Mouse (Mus musculus): Measurements from ENCODE around the gene Mettl27. TPM values are rescaled to one million over a fixed set of nuclear protein-coding genes. Genes with fewer than 3 reads are reported as not detected.

The Mettl27 gene
- polyA plus RNA-seq, 2 experiments = 7.9 to 14.4 TPM

- Histone ChIP-seq H3K27ac (no peak overlapping the region), H3K36me3 (replicated peaks; ENCODE audit: control insufficient read depth, insufficient read depth, low read depth) (no peaks in the 10 kb centered on the region), H3K4me3 (ENCODE audit: insufficient read depth in 1 of 2, low read depth in 2 of 2, low read length in 2 of 2) (peak overlapping the region in 1 of 2 experiments; percentile 21; a peak in 1 of 4 replicates), H3K4me1 (replicated peaks; ENCODE audit: control insufficient read depth in 2 of 2, insufficient read depth in 2 of 2, low read length in 1 of 2) (0 out of 4 replicates have a peak, but pooled peaks cover 0 to 3% of the 10 kb centered on the region in 2 experiments), H3K4me2 (ENCODE audit: low read depth) (peak overlapping the region; percentile 42), H3K9ac (replicated peaks) (no peak overlapping the region), H3K9me3 (ENCODE audit: control insufficient read depth, low read length) (no peaks in the 10 kb centered on the region), H3K27me3 (ENCODE audit: control insufficient read depth, insufficient read depth, low read length) (peaks cover 61% of the 10 kb centered on the region)
- TF ChIP-seq EP300 (IDR thresholded peaks at IDR 0.05; ENCODE audit: low read depth) (no peak), CTCF (IDR thresholded peaks at IDR 0.05; ENCODE audit: low read depth) (no peak)
- 5% methylated on average over 79 of the region's 79 CpGs for WGBS (ENCODE audit: insufficient replicate concordance)
- DNase-seq (ENCODE audit: low read depth in 3 of 3, low spot score in 3 of 3) = no peak
- ATAC-seq (ENCODE audit: insufficient read depth) = no peak
These were observed 54.4 kb downstream of the Mettl27 start for GRCm38 (mm10) chr5:134986298-134987268.

GRCm38 (mm10) chr5:134989166-134989565 lies 57.0 kb downstream of the Mettl27 start:
- Histone ChIP-seq H3K9me3 (ENCODE audit: control insufficient read depth, low read length) (no peaks in the 10 kb centered on the region), H3K4me1 (replicated peaks; ENCODE audit: control insufficient read depth in 2 of 2, insufficient read depth in 2 of 2, low read length in 1 of 2) (0 out of 4 replicates have a peak, but pooled peaks cover 0 to 2% of the 10 kb centered on the region in 2 experiments), H3K4me3 (ENCODE audit: insufficient read depth in 1 of 2, low read depth in 2 of 2, low read length in 2 of 2) (no peak overlapping the region), H3K9ac (replicated peaks) (no peak overlapping the region), H3K27me3 (ENCODE audit: control insufficient read depth, insufficient read depth, low read length) (peaks cover 57% of the 10 kb centered on the region), H3K36me3 (replicated peaks; ENCODE audit: control insufficient read depth, insufficient read depth, low read depth) (no peaks in the 10 kb centered on the region), H3K4me2 (ENCODE audit: low read depth) (no peak overlapping the region), H3K27ac (no peak overlapping the region)
- DNase-seq (ENCODE audit: low read depth in 3 of 3, low spot score in 3 of 3) (no peak), ATAC-seq (ENCODE audit: insufficient read depth) (no peak)
- TF ChIP-seq EP300 (IDR thresholded peaks at IDR 0.05; ENCODE audit: low read depth) (no peak), CTCF (IDR thresholded peaks at IDR 0.05; ENCODE audit: low read depth) (no peak)
- 38% methylated on average over 11 of the region's 11 CpGs for WGBS (ENCODE audit: insufficient replicate concordance)

DNA sequence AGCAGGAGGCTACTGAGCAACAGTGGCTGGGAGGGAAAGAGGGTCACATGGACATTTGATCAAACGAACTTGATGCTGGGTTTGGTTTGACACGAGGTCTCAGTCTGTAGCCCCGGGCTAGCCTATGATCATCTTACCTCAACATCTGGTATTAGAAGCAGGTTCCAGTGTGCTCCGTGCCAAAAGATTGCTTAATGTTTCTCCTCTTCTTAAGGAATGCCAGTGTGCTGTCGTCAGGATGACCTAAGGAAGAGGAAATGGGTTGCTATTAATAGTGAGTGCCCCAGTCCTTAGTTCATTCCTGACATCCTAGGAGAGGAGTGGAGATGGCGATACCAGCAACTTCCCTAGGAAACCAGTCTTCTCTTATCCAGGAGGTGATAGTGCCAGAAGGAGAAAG lies 57.6 kb downstream of the Mettl27 start:
- Histone ChIP-seq H3K4me1 (replicated peaks; ENCODE audit: control insufficient read depth in 2 of 2, insufficient read depth in 2 of 2, low read length in 1 of 2) (0 out of 4 replicates have a peak, but pooled peaks cover 0 to 2% of the 10 kb centered on the region in 2 experiments), H3K9me3 (ENCODE audit: control insufficient read depth, low read length) (no peaks in the 10 kb centered on the region)
- TF ChIP-seq EP300 (IDR thresholded peaks at IDR 0.05; ENCODE audit: low read depth) (no peak), CTCF (IDR thresholded peaks at IDR 0.05; ENCODE audit: low read depth) (no peak)

More for the DNA sequence above, 57.6 kb downstream of the Mettl27 start:
- Histone ChIP-seq H3K4me2 (ENCODE audit: low read depth) (no peak overlapping the region), H3K9ac (replicated peaks) (no peak overlapping the region), H3K27me3 (ENCODE audit: control insufficient read depth, insufficient read depth, low read length) (peaks cover 53% of the 10 kb centered on the region), H3K27ac (no peak overlapping the region), H3K36me3 (replicated peaks; ENCODE audit: control insufficient read depth, insufficient read depth, low read depth) (no peaks in the 10 kb centered on the region), H3K4me3 (ENCODE audit: insufficient read depth in 1 of 2, low read depth in 2 of 2, low read length in 2 of 2) (no peak overlapping the region)
- WGBS (ENCODE audit: insufficient replicate concordance) = 28% methylated on average over 6 of the region's 6 CpGs
- DNase-seq (ENCODE audit: low read depth in 3 of 3, low spot score in 3 of 3) (no peak), ATAC-seq (ENCODE audit: insufficient read depth) (no peak)

Other genes with a start within 250 kb of the Mettl27 start
- gene Limk1, start 243.8 kb upstream of the Mettl27 start, polyA plus RNA-seq (2012; rRNA removed) = 1.9 and 2.2 TPM in 2 replicates
- 0.89 and 0.92 TPM in 2 replicates for gene Limk1, start 243.8 kb upstream of the Mettl27 start, polyA plus RNA-seq (2014; fragmentation: Nextera tagmentation; extraction: Ambion mirVana)
- 3.5 and 3.6 TPM in 2 replicates for gene Eln, start 185.0 kb upstream of the Mettl27 start, polyA plus RNA-seq (2012; rRNA removed)
- 1.7 and 2.1 TPM in 2 replicates for gene Eln, start 185.0 kb upstream of the Mettl27 start, polyA plus RNA-seq (2014; fragmentation: Nextera tagmentation; extraction: Ambion mirVana)
- 0.04 TPM in 1 of 2 replicates, not detected in the other for gene Tmem270, start 25.6 kb upstream of the Mettl27 start, polyA plus RNA-seq (2012; rRNA removed)
- not detected in 2 replicates for gene Tmem270, start 25.6 kb upstream of the Mettl27 start, polyA plus RNA-seq (2014; fragmentation: Nextera tagmentation; extraction: Ambion mirVana)
- 148 and 152 TPM in 2 replicates for gene Cldn13, start 16.8 kb upstream of the Mettl27 start, polyA plus RNA-seq (2012; rRNA removed)
- 288 and 296 TPM in 2 replicates for gene Cldn13, start 16.8 kb upstream of the Mettl27 start, polyA plus RNA-seq (2014; fragmentation: Nextera tagmentation; extraction: Ambion mirVana)
- gene Cldn4, start 14.6 kb downstream of the Mettl27 start, polyA plus RNA-seq (2012; rRNA removed) = 0.35 and 0.39 TPM in 2 replicates
- gene Cldn4, start 14.6 kb downstream of the Mettl27 start, polyA plus RNA-seq (2014; fragmentation: Nextera tagmentation; extraction: Ambion mirVana) = 0.29 TPM in 2 replicates
- gene Cldn3, start 53.8 kb downstream of the Mettl27 start, polyA plus RNA-seq (2012; rRNA removed) = 0.47 and 0.73 TPM in 2 replicates
- 0.43 and 0.47 TPM in 2 replicates for gene Cldn3, start 53.8 kb downstream of the Mettl27 start, polyA plus RNA-seq (2014; fragmentation: Nextera tagmentation; extraction: Ambion mirVana)
- gene Abhd11, start 76.8 kb downstream of the Mettl27 start, polyA plus RNA-seq (2012; rRNA removed) = 27.0 and 27.9 TPM in 2 replicates
- gene Abhd11, start 76.8 kb downstream of the Mettl27 start, polyA plus RNA-seq (2014; fragmentation: Nextera tagmentation; extraction: Ambion mirVana) = 23.1 and 25.1 TPM in 2 replicates
- 2.0 and 2.3 TPM in 2 replicates for gene Stx1a, start 91.1 kb downstream of the Mettl27 start, polyA plus RNA-seq (2012; rRNA removed)
- 0.72 and 0.73 TPM in 2 replicates for gene Stx1a, start 91.1 kb downstream of the Mettl27 start, polyA plus RNA-seq (2014; fragmentation: Nextera tagmentation; extraction: Ambion mirVana)
- 9.5 and 12.1 TPM in 2 replicates for gene Dnajc30, start 131.8 kb downstream of the Mettl27 start, polyA plus RNA-seq (2012; rRNA removed)
- 13.3 and 14.2 TPM in 2 replicates for gene Dnajc30, start 131.8 kb downstream of the Mettl27 start, polyA plus RNA-seq (2014; fragmentation: Nextera tagmentation; extraction: Ambion mirVana)
- gene Bud23, start 132.6 kb downstream of the Mettl27 start, polyA plus RNA-seq (2012; rRNA removed) = 36.7 and 43.3 TPM in 2 replicates
- 46.0 and 50.1 TPM in 2 replicates for gene Bud23, start 132.6 kb downstream of the Mettl27 start, polyA plus RNA-seq (2014; fragmentation: Nextera tagmentation; extraction: Ambion mirVana)
- gene Vps37d, start 145.9 kb downstream of the Mettl27 start, polyA plus RNA-seq (2012; rRNA removed) = 0.29 and 0.30 TPM in 2 replicates
- 0.06 and 0.10 TPM in 2 replicates for gene Vps37d, start 145.9 kb downstream of the Mettl27 start, polyA plus RNA-seq (2014; fragmentation: Nextera tagmentation; extraction: Ambion mirVana)
- gene Mlxipl, start 157.5 kb downstream of the Mettl27 start, polyA plus RNA-seq (2012; rRNA removed) = 14.7 and 18.5 TPM in 2 replicates
- gene Mlxipl, start 157.5 kb downstream of the Mettl27 start, polyA plus RNA-seq (2014; fragmentation: Nextera tagmentation; extraction: Ambion mirVana) = 6.6 and 8.4 TPM in 2 replicates
- gene Tbl2, start 217.3 kb downstream of the Mettl27 start, polyA plus RNA-seq (2012; rRNA removed) = 4.4 and 5.5 TPM in 2 replicates
- gene Tbl2, start 217.3 kb downstream of the Mettl27 start, polyA plus RNA-seq (2014; fragmentation: Nextera tagmentation; extraction: Ambion mirVana) = 9.8 and 10.2 TPM in 2 replicates
- gene Bcl7b, start 235.9 kb downstream of the Mettl27 start, polyA plus RNA-seq (2012; rRNA removed) = 9.7 and 10.0 TPM in 2 replicates
- gene Bcl7b, start 235.9 kb downstream of the Mettl27 start, polyA plus RNA-seq (2014; fragmentation: Nextera tagmentation; extraction: Ambion mirVana) = 25.6 and 26.7 TPM in 2 replicates

All from liver, embryonic 14.5 days (tissue).